Mouse (Mus musculus) ZHBTc4 (cell line): Measurements from ENCODE around the gene Abr.

Experiments used
- DNase-seq: peaks from one replicate; pipeline ENCODE4 v3.0.0-alpha.2; 2011; ENCODE audit warnings: low read depth, low spot score

Abr gene

GRCm38 (mm10) chr11:76622152-76622565 is at the start of gene Abr:
Gene Abr, minus strand, starts transcription at chr11:76622314.
- DNase-seq, result peak; percentile 73

- DNase-seq, result no peak
Measured at GRCm38 (mm10) chr11:76667807-76668206, 45.7 kb upstream of the Abr start.

GRCm38 (mm10) chr11:76666002-76666649 is 44.0 kb upstream of the Abr start:
- peak; percentile 57 for DNase-seq

DNA sequence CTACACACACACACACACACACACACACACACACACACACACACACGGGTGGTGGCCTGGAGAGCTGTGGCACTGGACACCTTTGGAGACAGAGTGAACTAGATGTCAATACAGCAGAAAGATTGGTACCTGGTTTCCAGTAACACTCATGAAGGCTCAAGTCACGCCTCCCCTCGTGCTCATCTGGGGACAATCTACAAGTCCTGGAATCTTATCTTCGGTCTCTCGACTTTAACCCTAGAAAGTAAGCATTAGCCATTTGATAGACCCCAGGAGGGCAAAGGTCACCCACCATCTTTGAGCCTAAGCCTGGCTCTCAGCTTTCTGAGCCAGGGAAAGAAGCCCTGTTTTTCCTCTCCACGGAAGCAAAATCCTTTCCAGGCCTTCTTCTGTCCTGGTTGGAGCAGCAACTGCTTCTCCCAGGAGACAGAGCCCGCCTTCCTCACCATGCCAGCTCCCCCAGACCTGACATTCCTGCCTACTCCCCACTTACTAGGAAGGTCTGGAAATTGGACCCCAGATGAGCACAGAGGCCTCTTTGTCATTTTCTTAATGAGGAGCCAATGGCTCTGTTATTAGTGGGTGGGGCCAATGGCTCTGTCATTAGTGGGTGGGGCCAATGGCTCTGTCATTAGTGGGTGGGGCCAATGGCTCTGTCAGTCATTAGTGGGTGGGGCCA is 39.8 kb upstream of the Abr start:
- DNase-seq, result peak; percentile 59

GRCm38 (mm10) chr11:76659138-76659930 is 37.2 kb upstream of the Abr start:
- no peak for DNase-seq

DNA sequence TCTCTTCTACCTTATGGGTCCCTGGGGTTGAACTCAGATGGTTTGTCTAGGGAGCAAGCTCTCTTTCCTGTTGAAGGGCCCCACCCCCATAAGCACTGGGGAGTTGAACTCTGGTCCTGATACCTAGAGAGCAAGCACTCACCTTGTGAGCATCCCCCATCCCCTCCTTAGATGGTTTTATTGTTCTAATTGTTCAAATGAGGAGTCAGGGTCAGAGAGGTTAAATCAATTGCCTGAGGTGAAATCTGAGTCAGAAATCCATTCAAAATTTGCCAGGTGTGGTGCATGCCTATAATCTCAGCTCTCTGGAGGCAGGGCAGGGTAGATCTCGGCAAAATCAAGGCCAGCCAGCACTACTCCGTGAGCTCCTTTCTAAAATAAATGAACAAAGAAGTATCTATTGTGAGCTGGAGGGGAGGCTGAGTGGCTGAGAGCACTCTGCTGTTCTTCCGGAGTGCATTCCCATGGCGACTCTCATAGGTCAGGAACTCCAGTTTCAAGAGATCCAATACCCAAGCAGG is 35.4 kb upstream of the Abr start:
- DNase-seq, result peak; percentile 80

GRCm38 (mm10) chr11:76655106-76655505 is 33.0 kb upstream of the Abr start:
- DNase-seq, result peak; percentile 78

- DNase-seq, result no peak
Measured at GRCm38 (mm10) chr11:76652838-76653334, 30.8 kb upstream of the Abr start.

DNA sequence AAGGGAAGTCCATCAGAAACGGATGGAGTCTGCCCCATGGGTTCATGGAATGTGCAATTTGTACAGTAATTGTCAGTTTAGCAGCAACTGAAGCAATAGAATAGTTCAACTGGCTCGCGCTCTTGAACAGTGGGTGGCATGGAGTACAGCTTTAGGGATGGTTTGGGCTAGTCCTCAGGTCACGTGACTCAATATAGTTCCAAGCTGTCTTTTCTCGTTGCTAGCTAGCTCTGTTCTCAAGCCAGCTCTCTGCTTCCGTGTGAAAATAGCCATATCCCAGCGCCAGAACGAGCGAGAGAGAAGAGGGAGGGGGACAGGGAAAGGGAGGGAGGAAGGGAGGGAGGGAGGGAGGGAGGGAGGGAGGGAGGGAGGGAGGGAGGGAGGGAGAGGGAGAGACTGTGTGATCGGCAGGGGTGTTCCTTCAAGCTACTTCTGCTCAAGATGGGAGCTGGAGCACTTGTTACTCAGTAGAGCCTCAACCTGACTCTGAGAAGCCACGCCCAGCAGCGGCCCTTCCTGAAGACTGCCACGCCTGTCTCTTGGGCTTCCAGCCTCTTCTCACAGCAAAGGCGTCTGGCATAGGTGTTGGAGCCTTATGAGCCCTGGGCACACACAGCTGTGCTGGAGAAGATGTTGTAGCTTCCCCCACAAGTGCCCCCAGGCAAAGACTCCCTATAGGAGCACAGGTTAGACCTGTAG is 28.9 kb upstream of the Abr start:
- DNase-seq, result peak; percentile 74

DNA sequence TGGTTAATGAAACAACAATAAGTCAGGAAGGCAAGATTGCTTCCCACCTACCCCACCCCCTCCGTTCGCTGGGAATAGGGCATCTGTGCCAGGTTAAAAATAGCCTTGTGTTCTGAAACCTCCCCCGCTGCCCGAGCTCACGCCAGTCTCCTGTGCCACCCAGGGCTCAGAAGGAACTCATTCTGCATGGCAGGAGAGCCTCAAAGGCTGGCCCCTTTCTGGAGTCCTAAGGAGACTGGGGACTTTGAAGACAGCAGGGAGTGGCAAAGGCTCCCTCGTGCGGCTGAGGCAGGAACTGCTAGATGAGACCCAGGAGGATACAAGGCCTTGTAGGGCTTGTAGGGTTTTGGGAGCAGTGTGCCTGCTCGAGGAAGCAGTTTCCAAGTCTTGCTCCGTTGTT is 25.4 kb upstream of the Abr start:
- DNase-seq, result peak; percentile 89

DNA sequence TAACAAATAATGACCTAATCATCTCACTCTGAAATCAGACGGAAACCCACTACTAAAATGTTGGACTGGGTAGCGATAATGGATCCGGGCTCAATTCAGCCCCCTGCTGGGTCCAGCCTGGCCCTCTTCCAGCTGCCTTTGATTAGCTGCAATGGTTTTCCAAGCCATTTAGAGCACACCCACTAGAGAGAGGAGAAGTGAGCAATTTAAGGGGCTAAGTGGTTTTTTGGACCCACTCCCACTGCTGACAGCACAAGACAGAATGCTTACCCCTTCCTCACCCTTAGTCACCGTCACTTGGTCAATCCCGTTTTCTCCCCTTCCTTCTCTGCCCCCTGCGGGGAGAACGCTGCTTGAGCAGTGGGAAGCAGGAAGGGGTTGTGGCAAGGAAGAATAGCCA is 24.9 kb upstream of the Abr start:
- DNase-seq, result no peak

DNA sequence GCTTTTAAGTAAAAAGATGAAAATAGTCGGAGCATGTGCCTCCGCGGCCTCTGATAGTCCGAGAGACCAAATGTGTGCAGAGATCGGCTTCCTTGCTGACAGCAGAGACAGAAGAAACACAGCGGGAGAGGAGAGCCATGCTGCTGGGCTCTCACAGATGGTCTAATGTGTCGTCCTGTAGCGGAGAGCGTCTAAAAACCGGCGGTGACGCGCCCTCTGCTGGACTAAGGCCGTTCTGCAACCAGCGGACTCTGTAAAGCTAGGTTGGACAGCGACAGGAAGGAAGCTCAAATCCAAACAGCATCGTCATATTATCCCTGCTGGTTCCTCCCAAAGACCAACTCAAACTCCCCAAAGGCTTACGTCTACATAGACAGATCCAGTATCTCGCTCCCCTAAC is 23.8 kb upstream of the Abr start:
- peak; percentile 93 for DNase-seq

DNA sequence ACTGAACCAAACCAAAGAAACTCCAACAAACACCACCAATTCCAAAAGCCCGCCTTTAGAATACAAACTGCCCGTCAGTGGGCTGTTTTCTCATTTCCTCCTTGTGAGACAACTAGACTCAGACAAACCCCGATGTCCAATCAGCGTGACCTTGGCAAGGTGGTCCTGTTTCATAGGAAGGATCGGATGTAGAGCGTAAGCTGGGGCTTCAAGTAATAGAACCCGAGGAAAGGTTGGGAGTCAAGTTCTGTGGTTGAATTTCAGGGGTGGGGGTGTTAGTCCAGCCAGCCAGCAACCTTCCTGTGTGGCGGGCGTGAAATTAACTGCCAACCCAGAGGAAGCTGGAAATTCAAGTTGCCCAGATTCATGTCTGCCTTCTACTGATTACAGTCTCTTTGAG is 22.9 kb upstream of the Abr start:
- no peak for DNase-seq

DNA sequence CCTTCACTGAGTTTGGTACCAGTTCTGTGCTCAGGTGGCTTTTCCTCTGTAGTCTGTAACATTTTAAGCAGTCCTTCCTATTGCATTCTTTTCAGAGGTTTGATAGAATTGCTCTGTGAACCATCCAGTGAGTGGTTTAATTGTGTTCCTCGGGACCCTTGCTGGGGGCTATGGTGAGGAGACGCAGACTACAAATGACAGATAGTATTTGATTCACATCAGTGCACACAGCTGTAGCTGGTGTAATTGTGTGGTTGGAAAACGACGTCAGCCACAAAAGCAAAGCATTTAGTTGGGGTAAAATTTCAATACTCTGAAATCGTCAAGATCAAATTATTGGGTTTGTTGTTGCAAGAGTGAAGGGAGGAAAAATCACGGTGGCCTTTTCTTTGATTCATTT is 22.1 kb upstream of the Abr start:
- no peak for DNase-seq

DNA sequence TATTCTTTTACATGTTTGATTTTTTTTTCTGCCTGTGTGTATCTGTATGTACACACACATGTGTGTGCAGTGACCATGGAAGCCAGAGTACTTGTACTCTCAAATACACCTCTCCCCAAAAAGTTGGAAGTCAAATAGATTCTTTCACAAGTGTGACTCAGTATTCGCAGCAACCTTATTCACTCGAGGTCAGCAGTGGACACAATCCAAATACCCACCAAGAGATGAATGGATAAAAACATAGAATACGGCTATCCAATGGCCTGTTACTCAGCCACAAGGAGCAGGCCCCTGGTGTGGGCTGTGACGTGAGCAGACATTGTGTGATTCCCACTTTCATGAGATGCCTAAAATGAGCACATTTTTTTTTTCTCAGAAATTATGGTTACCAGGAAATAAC is 18.1 kb upstream of the Abr start:
- DNase-seq, result no peak

DNA sequence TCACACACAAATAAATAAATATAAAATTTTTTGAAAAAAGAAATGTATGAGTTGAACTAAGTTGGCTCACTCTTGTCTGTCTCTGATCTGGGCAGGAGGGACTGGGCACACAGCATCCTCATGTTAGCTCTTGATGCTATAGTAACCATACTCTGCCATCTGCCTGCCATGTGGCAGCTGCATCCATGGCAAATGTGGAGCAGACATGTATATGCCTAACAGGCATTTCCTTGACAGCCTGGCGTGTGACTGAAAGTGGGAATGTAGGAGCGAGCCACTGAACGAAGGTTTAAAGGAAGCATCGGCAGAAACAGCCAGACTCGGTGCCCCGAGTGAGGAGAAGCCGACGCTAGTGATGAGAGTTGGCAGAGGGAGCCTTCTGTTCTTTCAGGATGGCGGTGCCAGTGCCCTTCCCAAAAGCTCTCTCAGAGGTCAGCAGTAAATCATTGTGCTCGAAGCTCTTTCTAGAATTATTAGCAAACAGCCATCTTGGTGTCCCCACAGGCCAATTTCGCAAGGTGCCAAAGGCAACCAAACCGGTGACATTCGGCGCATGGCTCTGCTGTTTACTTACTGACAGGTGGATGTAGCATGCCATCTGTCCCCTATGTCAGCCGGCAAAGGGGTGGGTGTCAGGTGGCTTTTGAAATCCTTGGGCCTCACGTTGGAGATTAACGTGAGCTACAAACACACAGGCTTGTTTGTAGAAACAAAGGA is 17.3 kb upstream of the Abr start:
- DNase-seq, result no peak

- DNase-seq, result no peak
Measured at GRCm38 (mm10) chr11:76630487-76630886, 8.4 kb upstream of the Abr start.

DNA sequence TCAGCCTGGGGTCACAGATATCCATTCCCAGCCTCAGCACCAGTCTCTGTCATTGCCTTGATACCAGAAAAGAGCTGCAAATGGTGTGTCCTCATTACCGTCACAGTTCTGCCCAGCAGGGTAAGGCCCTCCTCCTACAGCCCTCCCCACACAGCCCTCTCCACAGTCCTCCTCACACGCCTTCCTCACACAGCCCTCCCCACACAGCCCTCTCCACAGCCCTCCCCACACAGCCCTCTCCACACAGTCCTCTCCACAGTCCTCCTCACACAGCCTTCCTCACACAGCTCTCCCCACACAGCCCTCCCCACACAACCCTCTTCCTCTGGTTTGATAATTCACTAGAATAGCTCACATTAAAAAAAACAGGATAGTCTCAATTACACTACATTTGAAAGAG is 7.9 kb upstream of the Abr start:
- DNase-seq, result no peak

- no peak for DNase-seq
Measured at GRCm38 (mm10) chr11:76628613-76629012, 6.5 kb upstream of the Abr start.

DNA sequence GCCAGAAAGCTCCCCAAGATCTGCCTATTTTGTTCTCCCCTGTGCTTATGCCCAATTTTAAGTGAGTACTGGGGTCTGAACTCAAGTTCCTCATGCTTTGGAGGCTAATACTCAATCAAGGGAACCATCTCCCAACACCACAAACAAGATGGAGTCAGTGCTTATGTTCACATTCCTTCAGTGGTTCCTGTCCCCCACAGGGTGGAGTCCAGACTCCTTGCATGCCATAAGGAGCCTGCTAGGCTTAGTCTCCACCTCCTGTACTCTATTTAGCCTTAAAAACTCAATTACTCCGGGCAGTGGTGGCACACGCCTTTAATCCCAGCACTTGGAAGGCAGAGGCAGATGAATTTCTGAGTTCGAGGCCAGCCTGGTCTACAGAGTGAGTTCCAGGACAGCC is 2.8 kb upstream of the Abr start:
- peak; percentile 76 for DNase-seq

GRCm38 (mm10) chr11:76624071-76624470 is 2.0 kb upstream of the Abr start:
- peak; percentile 64 for DNase-seq
